Mouse (Mus musculus) intestine, embryonic 15.5 days (tissue): ENCODE data around the gene Ciapin1. TPM values are rescaled to one million over a fixed set of nuclear protein-coding genes. Genes with fewer than 3 reads are reported as not detected.

Source experiments
- ATAC-seq: fragments of 200-750 bp; cut with Nextera tagmentation; 2 replicates; pipeline ENCODE4 v1.8.0; 2017; ENCODE audit warnings: moderate TSS enrichment, moderate library complexity
- H3K27ac ChIP-seq: fragments of 300-500 bp; sonication (generic); 2 replicates; pipeline ENCODE4 v1.5.1; 2015; ENCODE audit warnings: mild to moderate bottlenecking, inconsistent platforms
- H3K27me3 ChIP-seq: fragments of 300-500 bp; sonication (generic); replicated peaks from 2 replicates; pipeline ENCODE4 v1.6.1; 2015; ENCODE audit warnings: inconsistent platforms
- H3K36me3 ChIP-seq: fragments of 300-500 bp; sonication (generic); 2 replicates; pipeline ENCODE4 v1.6.1; 2015; ENCODE audit warnings: inconsistent platforms
- H3K4me1 ChIP-seq: fragments of 300-500 bp; sonication (generic); replicated peaks from 2 replicates; pipeline ENCODE4 v1.6.1; 2015; ENCODE audit warnings: inconsistent platforms
- H3K4me2 ChIP-seq: fragments of 300-500 bp; sonication (generic); replicated peaks from 2 replicates; pipeline ENCODE4 v1.6.1; 2015; ENCODE audit warnings: mild to moderate bottlenecking, inconsistent platforms
- H3K4me3 ChIP-seq: fragments of 300-500 bp; sonication (generic); replicated peaks from 2 replicates; pipeline ENCODE4 v1.5.1; 2015; ENCODE audit warnings: inconsistent platforms
- H3K9ac ChIP-seq: fragments of 300-500 bp; sonication (generic); 2 replicates; pipeline ENCODE4 v1.6.1; 2015; ENCODE audit warnings: inconsistent platforms
- H3K9me3 ChIP-seq: fragments of 300-500 bp; sonication (generic); 2 replicates; pipeline ENCODE4 v1.6.1; 2016; ENCODE audit warnings: inconsistent platforms
- WGBS: fragments of 180-500 bp; shearing (Covaris S2); methylation state at CpG from one replicate; pipeline ENCODE4 v1.1.7; 2015; 5-methylcytosine and 5-hydroxymethylcytosine counted together
- polyA plus RNA-seq: library from polyadenylated mRNA; unstranded; fragments of >200 nt; fragmentation: Nextera tagmentation; extraction: Ambion mirVana; gene quantifications from 2 replicates; pipeline ENCODE4 v1.2.1, GENCODE M21; 2015

The Ciapin1 gene
- polyA plus RNA-seq, 1 experiment from 2014 or later = 94.6 TPM

- no peak for ATAC-seq
- 42% methylated on average over 14 of the region's 14 CpGs for whole genome bisulfite sequencing
- peak overlapping the region; percentile 37; the same call in 1 of the 2 replicates for H3K4me2 ChIP-seq
These were observed 36.7 kb downstream of the Ciapin1 start for GRCm38 (mm10) chr8:94801293-94802095.

GRCm38 (mm10) chr8:94800278-94800968, 37.7 kb downstream of the Ciapin1 start:
- no peak overlapping the region for H3K4me3 ChIP-seq
- H3K27me3 ChIP-seq = no peaks in the 10 kb centered on the region
- no peak overlapping the region for H3K9ac ChIP-seq
- no peaks in the 10 kb centered on the region for H3K9me3 ChIP-seq
- ATAC-seq = no peak
- no peak overlapping the region for H3K27ac ChIP-seq
- H3K4me2 ChIP-seq = no peak overlapping the region
- WGBS = 61% methylated on average over 7 of the region's 7 CpGs
- H3K36me3 ChIP-seq = no peaks in the 10 kb centered on the region
- H3K4me1 ChIP-seq = 0 out of 2 replicates have a peak, but pooled peaks cover 2% of the 10 kb centered on the region

More at GRCm38 (mm10) chr8:94801293-94802095, 36.7 kb downstream of the Ciapin1 start:
- Histone ChIP-seq H3K4me1 (0 out of 2 replicates have a peak, but pooled peaks cover 2% of the 10 kb centered on the region), H3K27me3 (no peaks in the 10 kb centered on the region), H3K4me3 (no peak overlapping the region), H3K9me3 (no peaks in the 10 kb centered on the region), H3K27ac (no peak overlapping the region), H3K9ac (no peak overlapping the region), H3K36me3 (no peaks in the 10 kb centered on the region)

GRCm38 (mm10) chr8:94794782-94795181, 43.4 kb downstream of the Ciapin1 start:
- no peak overlapping the region for H3K4me3 ChIP-seq
- no peak for ATAC-seq
- H3K4me2 ChIP-seq = no peak overlapping the region
- H3K27me3 ChIP-seq = no peaks in the 10 kb centered on the region
- no peak overlapping the region for H3K27ac ChIP-seq
- no peaks in the 10 kb centered on the region for H3K4me1 ChIP-seq
- H3K9ac ChIP-seq = no peak overlapping the region
- H3K9me3 ChIP-seq = no peaks in the 10 kb centered on the region
- WGBS = 94% methylated on average over 2 of the region's 2 CpGs
- H3K36me3 ChIP-seq = no peaks in the 10 kb centered on the region

- Histone ChIP-seq H3K36me3 (no peaks in the 10 kb centered on the region), H3K4me1 (no peaks in the 10 kb centered on the region), H3K4me3 (no peak overlapping the region), H3K27me3 (no peaks in the 10 kb centered on the region), H3K27ac (no peak overlapping the region), H3K4me2 (no peak overlapping the region), H3K9me3 (no peaks in the 10 kb centered on the region), H3K9ac (no peak overlapping the region)
- no peak for ATAC-seq
- 92% methylated on average over 4 of the region's 4 CpGs for WGBS
These were observed 43.8 kb downstream of the Ciapin1 start for GRCm38 (mm10) chr8:94794368-94794767.

GRCm38 (mm10) chr8:94789256-94789955, 48.8 kb downstream of the Ciapin1 start:
- ATAC-seq = no peak
- H3K27ac ChIP-seq = no peak overlapping the region
- WGBS = 74% methylated on average over 10 of the region's 10 CpGs

GRCm38 (mm10) chr8:94787524-94788501, 50.3 kb downstream of the Ciapin1 start:
- Histone ChIP-seq H3K27ac (no peak overlapping the region), H3K9me3 (no peaks in the 10 kb centered on the region), H3K27me3 (no peaks in the 10 kb centered on the region), H3K9ac (no peak overlapping the region), H3K4me1 (peaks cover 8% of the 10 kb centered on the region), H3K4me3 (no peak overlapping the region), H3K36me3 (no peaks in the 10 kb centered on the region), H3K4me2 (no peak overlapping the region)
- peak; percentile 64 for ATAC-seq
- 64% methylated on average over 15 of the region's 15 CpGs for WGBS

More at GRCm38 (mm10) chr8:94789256-94789955, 48.8 kb downstream of the Ciapin1 start:
- no peaks in the 10 kb centered on the region for H3K27me3 ChIP-seq
- H3K4me3 ChIP-seq = no peak overlapping the region
- no peak overlapping the region for H3K9ac ChIP-seq
- H3K36me3 ChIP-seq = no peaks in the 10 kb centered on the region
- no peak overlapping the region for H3K4me2 ChIP-seq
- H3K9me3 ChIP-seq = no peaks in the 10 kb centered on the region
- H3K4me1 ChIP-seq = peaks cover 8% of the 10 kb centered on the region

- H3K27ac ChIP-seq = no peak overlapping the region
- H3K9ac ChIP-seq = no peak overlapping the region
- H3K9me3 ChIP-seq = no peaks in the 10 kb centered on the region
- H3K4me1 ChIP-seq = peaks cover 17% of the 10 kb centered on the region
- H3K27me3 ChIP-seq = no peaks in the 10 kb centered on the region
- 69% methylated on average over 6 of the region's 6 CpGs for WGBS
- no peak for ATAC-seq
- no peak overlapping the region for H3K4me3 ChIP-seq
- no peak overlapping the region for H3K4me2 ChIP-seq
- no peaks in the 10 kb centered on the region for H3K36me3 ChIP-seq
These were observed 52.1 kb downstream of the Ciapin1 start for GRCm38 (mm10) chr8:94785995-94786595.

- H3K4me2 ChIP-seq = no peak overlapping the region
- WGBS = 41% methylated on average over 12 of the region's 12 CpGs
- H3K36me3 ChIP-seq = no peaks in the 10 kb centered on the region
- ATAC-seq = peak; percentile 44
- peak overlapping the region; percentile 79 for H3K27ac ChIP-seq
- no peak overlapping the region for H3K9ac ChIP-seq
- no peaks in the 10 kb centered on the region for H3K9me3 ChIP-seq
- H3K27me3 ChIP-seq = no peaks in the 10 kb centered on the region
- H3K4me1 ChIP-seq = peaks cover 23% of the 10 kb centered on the region
- no peak overlapping the region for H3K4me3 ChIP-seq
These were observed 52.7 kb downstream of the Ciapin1 start for GRCm38 (mm10) chr8:94785247-94785985.

- H3K36me3 ChIP-seq = no peaks in the 10 kb centered on the region
- H3K9me3 ChIP-seq = no peaks in the 10 kb centered on the region
- no peak for ATAC-seq
- WGBS = 73% methylated on average over 4 of the region's 4 CpGs
- H3K27me3 ChIP-seq = no peaks in the 10 kb centered on the region
- H3K27ac ChIP-seq = no peak overlapping the region
- H3K4me3 ChIP-seq = no peak overlapping the region
- peaks cover 29% of the 10 kb centered on the region for H3K4me1 ChIP-seq
- H3K4me2 ChIP-seq = no peak overlapping the region
- no peak overlapping the region for H3K9ac ChIP-seq
These were observed 54.3 kb downstream of the Ciapin1 start for GRCm38 (mm10) chr8:94783890-94784289.

- H3K4me3 ChIP-seq = no peak overlapping the region
- H3K36me3 ChIP-seq = no peaks in the 10 kb centered on the region
- 0 out of 2 replicates have a peak overlapping the region, but pooled peaks have one; percentile 17 for H3K9ac ChIP-seq
- H3K27ac ChIP-seq = peak overlapping the region; percentile 67
- H3K9me3 ChIP-seq = no peaks in the 10 kb centered on the region
- H3K4me2 ChIP-seq = peak overlapping the region; percentile 38
- H3K4me1 ChIP-seq = peaks cover 41% of the 10 kb centered on the region
- WGBS = 9% methylated on average over 11 of the region's 11 CpGs
- ATAC-seq = peak; percentile 85
- H3K27me3 ChIP-seq = no peaks in the 10 kb centered on the region
These were observed 56.3 kb downstream of the Ciapin1 start for GRCm38 (mm10) chr8:94781838-94782235.
